Mouse (Mus musculus) liver, embryonic 14.5 days (tissue): Measurements from ENCODE around the gene Gorab. TPM values are rescaled to one million over a fixed set of nuclear protein-coding genes. Genes with fewer than 3 reads are reported as not detected.

Experiments used
- ATAC-seq: fragments of 200-750 bp; cut with Nextera tagmentation; 2 replicates; pipeline ENCODE4 v1.8.0; 2017; ENCODE audit warnings: moderate number of reproducible peaks, mild to moderate bottlenecking, moderate library complexity; ENCODE audit not compliant: insufficient read depth
- DNase-seq, 3 experiments: peaks; one replicate each; pipeline ENCODE4 v3.0.0-alpha.2; 2012 to 2013; ENCODE audit warnings: low read depth in 3 of 3, low spot score in 3 of 3
- H3K27ac ChIP-seq: fragments of 300-500 bp; sonication (generic); 2 replicates; pipeline ENCODE4 v1.5.1; 2014; ENCODE audit warnings: moderate library complexity, mild to moderate bottlenecking, control low read depth, inconsistent platforms
- H3K27me3 ChIP-seq: fragments of 300-500 bp; sonication (generic); 2 replicates; pipeline ENCODE4 v1.6.1; 2014; ENCODE audit warnings: mild to moderate bottlenecking, low read length, moderate library complexity; ENCODE audit not compliant: control insufficient read depth, insufficient read depth
- H3K36me3 ChIP-seq: fragments of 300-500 bp; sonication (generic); replicated peaks from 2 replicates; pipeline ENCODE4 v1.6.1; 2014; ENCODE audit warnings: low read depth; ENCODE audit not compliant: control insufficient read depth, insufficient read depth
- H3K4me1 ChIP-seq, 2 experiments: fragments of 200-500 bp in 1 of 2; fragments of 300-500 bp in 1 of 2; sonication (generic) in 1 of 2; replicated peaks; 2 replicates each; pipeline ENCODE4 v1.6.1; 2012 to 2014; ENCODE audit warnings: antibody characterized with exemption in 1 of 2, inconsistent platforms in 1 of 2, low read length in 1 of 2; ENCODE audit not compliant: control insufficient read depth in 2 of 2, insufficient read depth in 2 of 2
- H3K4me2 ChIP-seq: fragments of 300-500 bp; sonication (generic); 2 replicates; pipeline ENCODE4 v1.6.1; 2014; ENCODE audit warnings: low read depth, mild to moderate bottlenecking, control low read depth, moderate library complexity
- H3K4me3 ChIP-seq, 2 experiments: fragments of 200-500 bp in 1 of 2; fragments of 300-500 bp in 1 of 2; sonication (generic) in 1 of 2; 2 replicates each; pipeline ENCODE4 v1.5.1; 2012 to 2014; ENCODE audit warnings: low read depth in 2 of 2, low read length in 2 of 2, mild to moderate bottlenecking in 2 of 2, control low read depth in 1 of 2, inconsistent platforms in 1 of 2, moderate library complexity in 1 of 2; ENCODE audit not compliant: insufficient read depth in 1 of 2
- H3K9ac ChIP-seq: fragments of 300-500 bp; sonication (generic); replicated peaks from 2 replicates; pipeline ENCODE4 v1.6.1; 2014; ENCODE audit warnings: mild to moderate bottlenecking, control low read depth, moderate library complexity
- H3K9me3 ChIP-seq: fragments of 300-500 bp; sonication (generic); 2 replicates; pipeline ENCODE4 v1.6.1; 2016; ENCODE audit warnings: low read length, mixed read lengths; ENCODE audit not compliant: control insufficient read depth
- CTCF ChIP-seq: IDR thresholded peaks from 2 replicates; pipeline ENCODE4 v1.5.1; 2016; ENCODE audit warnings: antibody characterized with exemption, low read depth, control low read depth
- EP300 ChIP-seq: IDR thresholded peaks from 2 replicates; pipeline ENCODE4 v1.6.1; 2016; ENCODE audit warnings: antibody characterized with exemption, low read depth
- WGBS: fragments of 180-500 bp; shearing (Covaris S2); extraction: QIAGEN DNeasy Blood & Tissue Kit; methylation state at CpG from one replicate; pipeline ENCODE4 v1.1.7; 2014; ENCODE audit not compliant: insufficient replicate concordance; 5-methylcytosine and 5-hydroxymethylcytosine counted together
- polyA plus RNA-seq, 2 experiments: library from polyadenylated mRNA; depleted of rRNA in 1 of 2; stranded (reverse) in 1 of 2; unstranded in 1 of 2; fragments of >200 nt; fragmentation: Nextera tagmentation in 1 of 2; extraction: Ambion mirVana in 1 of 2; gene quantifications; 2 replicates each; pipeline versions ENCODE4 v1.2.1 to v1.2.3; 2012 to 2014

Gene Gorab
- polyA plus RNA-seq, 2 experiments: 2.4 to 3.3 TPM

GRCm38 (mm10) chr1:163414200-163414599 is 10.7 kb upstream of the Gorab start:
- TF ChIP-seq EP300 (no peak), CTCF (no peak)
- H3K9ac ChIP-seq: no peak overlapping the region
- WGBS: 58% methylated on average over 2 of the region's 2 CpGs
- H3K4me1 ChIP-seq: no peaks in the 10 kb centered on the region
- DNase-seq: no peak
- no peaks in the 10 kb centered on the region for H3K27me3 ChIP-seq
- no peaks in the 10 kb centered on the region for H3K9me3 ChIP-seq
- H3K4me3 ChIP-seq: no peak overlapping the region
- H3K36me3 ChIP-seq: no peaks in the 10 kb centered on the region
- no peak for ATAC-seq
- no peak overlapping the region for H3K4me2 ChIP-seq
- H3K27ac ChIP-seq: no peak overlapping the region

- Histone ChIP-seq H3K4me2 (no peak overlapping the region), H3K27ac (no peak overlapping the region), H3K36me3 (no peaks in the 10 kb centered on the region), H3K4me1 (peaks cover 0 to 7% of the 10 kb centered on the region in 2 experiments), H3K9ac (no peak overlapping the region), H3K27me3 (no peaks in the 10 kb centered on the region), H3K4me3 (no peak overlapping the region), H3K9me3 (no peaks in the 10 kb centered on the region)
- TF ChIP-seq EP300 (no peak), CTCF (no peak)
- ATAC-seq (no peak), DNase-seq (no peak)
- WGBS: 59% methylated on average over 3 of the region's 3 CpGs
These were observed 2.7 kb upstream of the Gorab start for GRCm38 (mm10) chr1:163406203-163406602.

GRCm38 (mm10) chr1:163391321-163391720 is 12.1 kb downstream of the Gorab start:
- TF ChIP-seq CTCF: no peak
- TF ChIP-seq EP300: no peak
- no peak overlapping the region for H3K4me2 ChIP-seq
- WGBS: 80% methylated on average over 6 of the region's 6 CpGs
- H3K4me1 ChIP-seq: no peaks in the 10 kb centered on the region
- no peak overlapping the region for H3K9ac ChIP-seq
- no peak overlapping the region for H3K4me3 ChIP-seq
- no peaks in the 10 kb centered on the region for H3K9me3 ChIP-seq
- H3K27me3 ChIP-seq: no peaks in the 10 kb centered on the region
- no peak overlapping the region for H3K27ac ChIP-seq
- ATAC-seq: no peak
- no peak for DNase-seq
- H3K36me3 ChIP-seq: peaks cover 11% of the 10 kb centered on the region

- no peak for ATAC-seq
- DNase-seq: no peak
- H3K36me3 ChIP-seq: peaks cover 13% of the 10 kb centered on the region
- no peak overlapping the region for H3K27ac ChIP-seq
- no peaks in the 10 kb centered on the region for H3K9me3 ChIP-seq
- no peak overlapping the region for H3K4me2 ChIP-seq
- H3K4me1 ChIP-seq: no peaks in the 10 kb centered on the region
- no peak for TF ChIP-seq EP300
- no peak for TF ChIP-seq CTCF
- no peak overlapping the region for H3K4me3 ChIP-seq
- H3K27me3 ChIP-seq: no peaks in the 10 kb centered on the region
- no peak overlapping the region for H3K9ac ChIP-seq
- 40% methylated on average over 4 of the region's 4 CpGs for WGBS
These were observed 13.4 kb downstream of the Gorab start for GRCm38 (mm10) chr1:163390044-163390443.

GRCm38 (mm10) chr1:163386196-163386595 is 17.3 kb downstream of the Gorab start:
- no peaks in the 10 kb centered on the region for H3K9me3 ChIP-seq
- TF ChIP-seq EP300: no peak
- no peak for TF ChIP-seq CTCF
- peaks cover 0 to 3% of the 10 kb centered on the region in 2 experiments; a peak in 2 of 4 replicates for H3K4me1 ChIP-seq
- ATAC-seq (no peak), DNase-seq (no peak)
- H3K36me3 ChIP-seq: peaks cover 5% of the 10 kb centered on the region
- H3K4me2 ChIP-seq: no peak overlapping the region
- 73% methylated on average over 9 of the region's 9 CpGs for WGBS
- H3K27me3 ChIP-seq: no peaks in the 10 kb centered on the region
- no peak overlapping the region for H3K27ac ChIP-seq
- no peak overlapping the region for H3K9ac ChIP-seq
- no peak overlapping the region for H3K4me3 ChIP-seq
